Mouse (Mus musculus) CD8-positive naive resting alpha-beta T cell, adult 2 months (primary cell): Measurements from ENCODE around the gene Tgm7.
A peak's percentile ranks its signal among the peaks of the same experiment; 100 is the strongest.
"Not testable (repeated sequence)": the region's sequence is repeated elsewhere in the genome, so short reads cannot be mapped to it uniquely, and the experiment has no call there.

Source experiments
- DNase-seq, 2 experiments: peaks; one replicate each; pipeline ENCODE4 v3.0.0; 2022; ENCODE audit warnings: low read depth in 2 of 2, low spot score in 2 of 2

The Tgm7 gene

DNA sequence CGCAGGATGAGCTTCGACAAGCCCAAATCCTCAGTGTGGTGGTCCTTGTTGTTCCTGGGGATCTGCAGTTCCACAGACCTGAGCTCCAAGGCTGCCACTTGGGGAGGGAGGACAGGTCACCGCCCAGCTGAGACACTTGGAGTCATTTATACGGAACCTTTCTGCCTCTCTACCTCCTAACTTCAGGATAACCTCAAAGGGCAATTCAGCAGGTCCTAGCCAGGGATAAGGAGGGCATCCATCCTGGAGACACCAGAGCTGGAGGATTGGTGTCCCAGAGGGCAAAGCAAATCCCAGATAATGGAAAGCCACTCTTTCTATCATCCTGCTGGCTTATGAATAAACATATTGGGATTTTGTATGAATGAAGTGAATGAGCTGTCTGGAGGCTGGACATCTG lies at the start of gene Tgm7:
Gene Tgm7, minus strand, starts transcription at position 101 of the 400 bp plus-strand sequence.
- no peak for DNase-seq

GRCm38 (mm10) chr2:121153100-121153499 lies 43.5 kb upstream of the Tgm7 start:
- no peak for DNase-seq

DNA sequence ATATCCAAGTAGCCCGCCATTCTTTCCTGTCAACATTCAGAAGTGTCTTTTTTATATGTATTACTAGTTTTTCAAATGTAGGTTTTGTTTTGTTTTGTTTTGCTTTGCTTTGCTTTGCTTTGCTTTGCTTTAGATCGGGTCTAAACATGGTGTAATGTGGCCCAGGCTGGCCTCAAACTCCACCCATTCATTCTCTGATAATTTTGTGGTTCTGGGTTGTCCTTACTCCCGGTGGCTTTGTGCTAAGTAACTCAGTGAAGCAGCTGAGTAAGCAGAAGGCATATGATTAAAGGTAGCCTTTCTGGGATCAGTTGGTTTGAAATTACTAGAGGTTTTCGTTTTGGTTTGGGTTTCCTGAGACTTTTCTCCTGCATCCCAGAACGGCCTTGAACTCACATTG lies 40.1 kb upstream of the Tgm7 start:
- no peak for DNase-seq

DNA sequence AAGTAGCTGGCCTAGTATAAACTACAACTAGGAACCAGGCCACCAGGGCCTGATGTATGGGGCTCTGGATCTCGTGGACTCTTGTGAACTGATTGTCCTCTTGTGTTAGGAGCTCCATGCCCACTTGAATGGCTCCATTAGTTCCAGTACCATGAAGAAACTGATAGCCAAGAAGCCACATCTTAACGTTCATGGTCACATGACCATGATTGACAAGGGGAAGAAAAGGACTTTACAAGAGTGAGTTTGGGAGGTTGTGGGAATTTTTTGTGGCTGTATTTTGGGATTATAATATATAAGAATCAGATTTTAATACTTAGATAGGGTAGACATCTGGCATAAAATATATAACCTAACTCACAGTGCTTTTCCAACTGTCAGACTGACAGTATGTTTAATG lies 32.8 kb upstream of the Tgm7 start:
- no peak for DNase-seq

- DNase-seq, result no peak
Measured at GRCm38 (mm10) chr2:121141216-121142035, 31.8 kb upstream of the Tgm7 start.

DNA sequence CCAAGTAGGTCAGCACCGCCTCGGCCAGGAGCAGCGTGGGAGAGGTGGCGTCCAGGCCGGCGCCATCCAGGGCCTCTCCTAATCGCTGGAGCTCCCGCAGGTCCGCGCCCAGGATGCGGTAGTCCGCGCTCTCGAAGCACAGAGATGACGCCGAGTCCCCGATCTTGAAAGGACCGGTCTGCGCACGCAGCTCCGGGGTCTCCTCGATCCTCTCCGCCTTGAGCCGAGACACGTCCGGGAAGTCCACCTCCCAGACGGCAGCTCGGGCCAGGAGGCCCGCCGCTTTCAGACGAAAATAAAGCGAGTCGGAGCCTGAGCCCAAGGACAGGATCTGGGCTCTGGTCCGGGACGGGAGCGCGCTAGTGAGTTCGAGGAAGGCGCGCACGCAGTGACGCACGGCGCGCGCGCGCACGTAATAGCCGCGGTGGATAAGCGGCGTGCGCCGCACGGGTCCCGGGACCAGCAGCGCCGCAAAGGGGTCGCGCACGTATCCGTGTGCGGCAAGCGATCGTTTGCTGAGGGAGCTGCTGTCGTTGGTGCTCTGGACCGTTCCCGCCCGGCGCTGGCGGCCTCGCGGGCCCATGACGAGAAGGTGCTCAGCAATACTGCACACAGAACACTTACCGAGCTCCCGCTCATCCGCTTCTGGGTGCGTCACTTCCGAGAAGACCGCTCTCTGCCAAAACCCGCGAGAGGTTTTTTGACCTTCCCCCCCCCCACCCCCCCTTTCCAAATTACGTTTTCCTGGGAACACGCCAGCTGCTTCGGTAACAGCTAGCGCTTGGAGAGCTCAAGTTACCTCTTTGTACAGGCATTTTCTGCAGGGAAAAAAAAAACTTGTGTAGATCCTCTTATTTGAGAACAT lies 30.7 kb upstream of the Tgm7 start, which contains the start of the genes Adal and Lcmt2:
Gene Adal, plus strand, starts transcription at position 411 of the 865 bp plus-strand sequence.
Gene Lcmt2, minus strand, starts transcription at position 636 of the 865 bp plus-strand sequence.
- DNase-seq, result peak; percentile 69 to 88

GRCm38 (mm10) chr2:121139266-121140017 lies 29.8 kb upstream of the Tgm7 start:
- DNase-seq, result no peak

DNA sequence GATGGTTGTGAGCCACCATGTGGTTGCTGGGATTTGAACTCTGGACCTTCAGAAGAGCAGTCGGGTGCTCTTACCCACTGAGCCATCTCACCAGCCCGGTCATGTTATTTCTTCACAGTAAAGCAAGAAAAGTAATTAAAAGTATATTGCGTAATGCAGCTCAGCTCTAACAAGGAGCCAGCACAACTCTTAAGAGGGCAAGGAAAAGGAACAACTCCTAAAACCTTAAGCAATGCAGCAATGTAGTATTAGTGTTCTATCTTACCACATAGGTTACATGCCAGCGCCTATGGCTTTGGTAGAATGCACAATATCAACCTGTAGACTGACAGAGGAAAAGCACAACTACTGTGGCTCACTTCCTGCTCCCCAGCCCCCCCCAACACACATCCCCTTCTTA lies 27.8 kb upstream of the Tgm7 start:
- DNase-seq, result no peak

DNA sequence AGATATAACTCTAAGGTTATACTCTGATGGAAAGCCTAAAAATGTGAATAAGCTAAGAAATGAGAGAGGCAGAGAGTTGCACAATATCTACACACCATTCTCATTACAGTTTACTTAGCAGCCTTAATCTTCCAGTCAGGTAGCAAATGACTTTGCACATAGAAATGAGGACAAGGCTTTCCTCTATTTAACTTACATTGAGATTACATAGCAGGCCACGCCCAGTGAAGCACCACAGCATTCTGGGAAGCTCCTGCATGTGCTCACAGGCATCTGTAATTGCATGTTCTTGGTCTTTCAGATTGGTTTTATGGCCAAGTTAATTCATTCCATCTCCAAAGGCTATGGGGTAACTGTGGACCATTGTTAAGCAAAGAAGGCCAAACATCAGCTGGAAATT lies 23.2 kb upstream of the Tgm7 start:
- no peak for DNase-seq

- DNase-seq, result no peak
Measured at GRCm38 (mm10) chr2:121128865-121129620, 19.4 kb upstream of the Tgm7 start.

- DNase-seq, result no peak
Measured at GRCm38 (mm10) chr2:121127536-121127935, 17.9 kb upstream of the Tgm7 start.

DNA sequence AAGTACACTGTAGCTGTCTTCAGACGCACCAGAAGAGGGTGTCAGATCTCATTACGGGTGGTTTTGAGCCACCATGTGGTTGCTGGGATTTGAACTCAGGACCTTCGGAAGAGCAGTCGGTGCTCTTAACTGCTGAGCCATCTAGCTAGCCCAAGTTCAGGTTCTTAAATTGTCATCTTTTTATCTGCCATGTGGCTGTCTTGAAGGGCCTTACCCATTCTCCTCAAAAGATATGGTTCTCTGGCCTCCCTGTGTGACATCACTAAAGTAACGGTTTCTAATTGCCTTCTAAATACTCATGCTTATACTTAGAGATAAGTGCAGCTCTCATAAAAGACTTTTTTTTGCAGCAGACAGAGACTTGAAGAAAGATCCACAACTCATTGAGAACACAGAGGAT lies 16.7 kb upstream of the Tgm7 start:
- not testable (repeated sequence) for DNase-seq

DNA sequence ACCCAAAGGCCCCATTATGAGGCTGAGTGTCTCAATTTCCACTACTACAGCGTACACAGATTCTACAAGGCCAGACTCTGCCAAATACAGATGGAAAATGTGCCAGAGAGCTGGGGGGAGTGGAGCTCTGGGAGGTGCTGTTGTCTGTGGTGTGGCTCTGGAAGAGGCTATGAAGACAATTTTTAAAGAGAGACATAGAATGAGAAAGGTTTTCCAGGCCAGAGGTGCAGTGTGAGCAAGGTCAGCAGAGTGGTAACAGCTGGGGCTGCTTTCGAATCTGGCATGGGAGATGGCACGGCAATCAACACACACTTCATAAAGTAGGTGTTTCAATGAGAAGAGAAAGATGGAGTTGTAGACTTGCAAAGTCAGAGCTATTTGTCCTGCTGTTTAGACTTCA lies 9.7 kb upstream of the Tgm7 start:
- DNase-seq, result no peak

- DNase-seq, result no peak
Measured at GRCm38 (mm10) chr2:121115418-121115817, 5.8 kb upstream of the Tgm7 start.

- DNase-seq, result no peak
Measured at GRCm38 (mm10) chr2:121105940-121106339, 3.7 kb downstream of the Tgm7 start.

DNA sequence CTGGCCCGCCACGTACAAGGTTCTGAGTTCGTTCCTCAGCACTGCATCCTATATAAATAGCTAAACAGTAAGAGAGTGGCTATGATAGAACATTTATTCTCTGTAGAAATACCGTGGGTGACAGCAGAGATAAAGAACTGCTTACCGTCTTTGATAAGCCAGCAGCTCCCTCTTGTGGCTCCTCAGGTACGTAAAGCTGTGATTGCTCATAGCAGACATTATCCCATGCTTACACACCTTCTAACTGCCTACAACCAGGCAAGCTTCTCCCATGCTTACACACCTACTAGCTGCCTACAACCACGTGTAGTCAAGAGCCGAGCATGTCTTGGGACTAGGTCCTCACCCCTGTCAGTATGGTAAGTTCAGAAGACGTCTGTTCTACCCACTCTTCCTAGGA lies 7.5 kb downstream of the Tgm7 start:
- peak; percentile 21 to 26 for DNase-seq

DNA sequence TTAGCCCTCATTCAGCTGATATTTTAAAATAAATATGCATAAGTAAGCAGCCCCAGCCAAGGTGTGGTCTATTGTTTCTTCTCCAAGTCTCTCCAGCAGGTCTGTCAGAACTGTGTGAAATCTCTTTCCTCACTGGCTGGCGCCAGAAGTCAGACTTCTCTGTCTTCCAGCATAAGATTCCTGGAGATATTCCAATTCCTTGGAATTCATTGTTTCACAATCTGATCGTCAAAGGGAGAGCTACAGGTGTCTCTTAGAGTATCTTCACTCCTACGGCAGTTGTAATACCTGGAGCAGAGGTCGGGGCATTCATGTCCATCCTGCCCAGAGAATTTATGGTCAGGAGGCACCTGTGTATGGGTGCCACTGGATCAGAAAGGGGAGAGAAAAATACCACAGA lies 19.8 kb downstream of the Tgm7 start:
- DNase-seq, result no peak

GRCm38 (mm10) chr2:121088507-121088906 lies 21.1 kb downstream of the Tgm7 start:
- no peak for DNase-seq

GRCm38 (mm10) chr2:121085480-121086185 lies 24.0 kb downstream of the Tgm7 start, which contains the start of gene Tgm5:
TSS of gene Tgm5 (minus strand) at chr2:121085841.
- no peak for DNase-seq

DNA sequence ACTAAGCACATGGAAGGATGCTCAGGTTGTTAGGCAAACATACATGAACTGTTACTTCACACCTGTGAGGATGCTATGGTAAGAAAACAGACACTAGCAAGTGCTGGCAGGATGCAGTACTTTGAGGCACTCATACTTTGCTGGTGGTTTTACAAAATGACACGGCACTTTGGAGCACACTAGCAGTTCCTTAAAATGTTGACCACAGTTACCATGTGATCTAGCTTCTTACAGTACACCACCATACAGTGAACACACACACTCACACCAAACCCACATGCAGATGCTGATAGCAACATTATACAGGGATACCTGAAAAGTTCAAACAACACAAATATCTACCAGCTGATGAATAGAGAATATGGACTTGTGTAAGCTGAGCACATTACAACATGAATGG lies 27.0 kb downstream of the Tgm7 start:
- no peak for DNase-seq
